Mouse (Mus musculus) liver, postnatal 0 days (tissue): ENCODE measurements at regions not wholly inside any gene's neighbourhood (a gene's known extent, or its start where the extent isn't known, plus 50 kb on each side); places are given as distances from the start of the nearest gene placed in this dataset.

Source experiments
- CTCF ChIP-seq: sonication (generic); IDR thresholded peaks from 2 replicates; pipeline ENCODE4 v1.5.1; 2016; ENCODE audit warnings: antibody characterized with exemption, low read depth
- EP300 ChIP-seq: IDR thresholded peaks from 2 replicates; pipeline ENCODE4 v1.6.1; 2016; ENCODE audit warnings: antibody characterized with exemption, low read depth, mild to moderate bottlenecking

- TF ChIP-seq CTCF (no peak), EP300 (no peak)
These were observed 845.4 kb downstream of the Pcdh18 start for GRCm38 (mm10) chr3:48911758-48912157.
